Mouse (Mus musculus) CH12.LX (cell line): ENCODE results near the gene Nkx2-3.

Experiments used
- CTCF ChIP-seq, 2 experiments: IDR thresholded peaks in 1 of 2; conservative IDR thresholded peaks in 1 of 2; 2 replicates each; pipeline ENCODE4 v1.5.1; 2011 to 2012; ENCODE audit warnings: low read depth in 2 of 2, low read length in 2 of 2, improper control_type of control experiment in 1 of 2, inconsistent platforms in 1 of 2, mild to moderate bottlenecking in 1 of 2, moderate library complexity in 1 of 2
- EP300 ChIP-seq: IDR thresholded peaks from 2 replicates; pipeline ENCODE4 v1.6.1; 2011; ENCODE audit warnings: low read length, improper control_type of control experiment
- KAT2A ChIP-seq: IDR thresholded peaks from 2 replicates; pipeline ENCODE4 v1.6.1; 2012; ENCODE audit warnings: low read length, improper control_type of control experiment, inconsistent platforms; ENCODE audit not compliant: insufficient replicate concordance
- MAX ChIP-seq: IDR thresholded peaks from 2 replicates; pipeline ENCODE4 v1.6.1; 2011; ENCODE audit warnings: low read length, improper control_type of control experiment
- MAZ ChIP-seq: IDR thresholded peaks from 2 replicates; pipeline ENCODE4 v1.6.1; 2012; ENCODE audit warnings: low read depth, mild to moderate bottlenecking, inconsistent platforms, low read length, improper control_type of control experiment, moderate library complexity
- PAX5 ChIP-seq: IDR thresholded peaks from 2 replicates; pipeline ENCODE4 v1.6.1; 2012; ENCODE audit warnings: low read length, inconsistent platforms, mixed read lengths
- POLR2A ChIP-seq: IDR thresholded peaks from 2 replicates; pipeline ENCODE4 v1.6.1; 2011; ENCODE audit warnings: low read depth, mild to moderate bottlenecking, improper control_type of control experiment, low read length
- POLR2AphosphoS2 ChIP-seq: IDR thresholded peaks from 2 replicates; pipeline ENCODE4 v1.6.1; 2011; ENCODE audit warnings: low read depth, low read length, improper control_type of control experiment
- RAD21 ChIP-seq: IDR thresholded peaks from 2 replicates; pipeline ENCODE4 v1.6.1; 2011; ENCODE audit warnings: low read depth, mild to moderate bottlenecking, low read length, improper control_type of control experiment, moderate library complexity
- SIN3A ChIP-seq: IDR thresholded peaks from 2 replicates; pipeline ENCODE4 v1.6.1; 2012; ENCODE audit warnings: low read length, improper control_type of control experiment, inconsistent platforms
- TCF12 ChIP-seq: IDR thresholded peaks from 2 replicates; pipeline ENCODE4 v1.6.1; 2014; ENCODE audit warnings: low read depth, mild to moderate bottlenecking, inconsistent platforms, low read length, improper control_type of control experiment
- USF1 ChIP-seq: IDR thresholded peaks from 2 replicates; pipeline ENCODE4 v1.6.1; 2014; ENCODE audit warnings: low read depth, mild to moderate bottlenecking, inconsistent platforms, low read length, improper control_type of control experiment
- ZC3H11A ChIP-seq: IDR thresholded peaks from 2 replicates; pipeline ENCODE4 v1.6.1; 2012; ENCODE audit warnings: low read depth, mild to moderate bottlenecking, inconsistent platforms, low read length, improper control_type of control experiment
- ZMIZ1 ChIP-seq: IDR thresholded peaks from 2 replicates; pipeline ENCODE4 v1.6.1; 2012; ENCODE audit warnings: low read depth, mild to moderate bottlenecking, inconsistent platforms, low read length, improper control_type of control experiment

DNA sequence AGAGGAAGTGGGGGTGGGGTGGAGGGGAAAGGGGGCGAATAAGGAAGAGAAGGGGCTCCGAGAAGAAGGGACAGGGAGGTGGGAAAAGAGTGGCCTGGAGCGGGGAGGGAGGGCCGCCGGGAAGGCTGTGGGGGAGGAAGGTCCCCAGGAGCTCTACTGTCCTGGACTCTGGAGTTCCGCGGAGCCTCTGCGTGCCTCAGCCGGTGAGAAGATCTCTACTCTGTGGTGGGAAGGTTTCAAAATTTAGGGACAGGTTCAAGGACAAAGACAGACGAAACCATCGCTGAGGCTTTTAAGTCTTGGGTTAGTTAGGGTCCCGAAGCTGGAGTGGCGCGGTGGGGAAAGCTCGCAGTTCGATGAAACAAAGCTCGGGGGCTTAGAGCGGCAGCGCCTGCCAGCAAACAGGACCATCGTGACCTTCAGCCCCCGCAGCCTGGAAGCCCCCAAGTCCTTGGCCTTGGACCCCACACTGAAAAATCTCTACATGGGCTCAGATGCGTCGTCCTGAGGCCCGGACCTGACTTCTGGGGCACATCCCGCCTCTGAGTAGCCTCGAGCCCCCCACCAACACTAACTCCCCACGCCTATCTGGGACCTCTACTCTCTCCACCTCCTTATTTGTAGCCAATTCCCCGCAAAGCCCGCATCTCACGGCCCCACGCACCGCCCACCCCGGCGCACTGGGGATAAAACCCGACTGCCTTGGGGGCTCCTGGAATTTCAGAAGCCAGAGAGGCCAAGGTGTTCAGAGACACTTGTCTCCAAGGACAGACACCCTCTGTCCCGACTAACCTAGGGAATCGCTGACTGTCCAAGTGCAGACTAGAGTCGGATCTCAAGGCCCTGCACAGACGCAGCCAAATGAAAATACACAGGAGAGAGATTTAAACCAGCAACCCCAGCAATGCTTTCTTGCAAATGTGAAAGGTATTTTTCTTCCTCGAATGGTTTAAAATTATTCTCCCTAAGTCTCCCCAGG is 5.3 kb upstream of the Nkx2-3 start:
- TF ChIP-seq CTCF (conservative IDR thresholded peaks at IDR 0.05 in 1 of 2, IDR thresholded peaks at IDR 0.05 in 1 of 2; ENCODE audit: low read depth in 2 of 2, low read length in 2 of 2), result no peak
- TF ChIP-seq POLR2A, result no peak
- TF ChIP-seq MAX, result no peak
- no peak for TF ChIP-seq KAT2A
- no peak for TF ChIP-seq PAX5
- no peak for TF ChIP-seq RAD21
- TF ChIP-seq ZMIZ1, result no peak
- TF ChIP-seq USF1, result no peak
- no peak for TF ChIP-seq TCF12
- TF ChIP-seq SIN3A, result no peak
- TF ChIP-seq MAZ, result no peak
- no peak for TF ChIP-seq ZC3H11A
- TF ChIP-seq EP300, result no peak
- TF ChIP-seq POLR2AphosphoS2, result no peak
